Mouse (Mus musculus): Measurements from ENCODE around the gene Ap1m2. TPM values are rescaled to one million over a fixed set of nuclear protein-coding genes. Genes with fewer than 3 reads are reported as not detected.

The Ap1m2 gene
- total and polyA plus RNA-seq, 3 experiments: 0.73 to 1.0 TPM; not detected in 1

GRCm38 (mm10) chr9:21319503-21319902 lies 7.4 kb upstream of the Ap1m2 start (continued):
- TF ChIP-seq ETS1 (IDR thresholded peaks at IDR 0.05; ENCODE audit: low read depth, low read length) (no peak), NELFE (IDR thresholded peaks at IDR 0.05; ENCODE audit: low read depth, low read length) (no peak), NRF1 (IDR thresholded peaks at IDR 0.05; ENCODE audit: insufficient read depth, low read depth, low read length, poor library complexity, severe bottlenecking) (no peak), MYC (IDR thresholded peaks at IDR 0.05; ENCODE audit: low read depth, low read length) (peak; percentile 71; the same call in 1 of the 2 replicates), POLR2A (IDR thresholded peaks at IDR 0.05; ENCODE audit: control insufficient read depth in 1 of 2, insufficient read depth in 1 of 2, low read depth in 1 of 2, low read length in 2 of 2, poor library complexity in 1 of 2) (no peak), MXI1 (IDR thresholded peaks at IDR 0.05; ENCODE audit: low read depth, low read length) (peak; percentile 58; the same call in 1 of the 2 replicates), SIN3A (IDR thresholded peaks at IDR 0.05; ENCODE audit: low read length) (peak; percentile 53; the same call in 1 of the 2 replicates), JUND (IDR thresholded peaks at IDR 0.05; ENCODE audit: low read depth, low read length) (no peak), USF2 (IDR thresholded peaks at IDR 0.05; ENCODE audit: borderline replicate concordance in 1 of 2, insufficient read depth in 1 of 2, low read depth in 1 of 2, low read length in 2 of 2) (no peak), TCF12 (IDR thresholded peaks at IDR 0.05; ENCODE audit: low read depth, low read length) (no peak), ZC3H11A (IDR thresholded peaks at IDR 0.05; ENCODE audit: low read depth, low read length) (peak; percentile 52; the same call in 1 of the 2 replicates), POLR2AphosphoS5 (IDR thresholded peaks at IDR 0.05; ENCODE audit: borderline replicate concordance, low read depth, low read length) (no peak), RAD21 (IDR thresholded peaks at IDR 0.05; ENCODE audit: low read depth, low read length) (peak; percentile 59), MAZ (IDR thresholded peaks at IDR 0.05; ENCODE audit: low read depth, low read length) (no peak), ZMIZ1 (IDR thresholded peaks at IDR 0.05; ENCODE audit: low read depth, low read length) (no peak), SMC3 (IDR thresholded peaks at IDR 0.05; ENCODE audit: low read depth, low read length) (peak; percentile 69), HCFC1 (IDR thresholded peaks at IDR 0.05; ENCODE audit: low read depth, low read length) (0 out of 2 replicates have a peak, but pooled peaks have one; percentile 32), GABPA (IDR thresholded peaks at IDR 0.05; ENCODE audit: low read depth, low read length) (no peak), ZNF384 (IDR thresholded peaks at IDR 0.05; ENCODE audit: low read depth, low read length) (0 out of 2 replicates have a peak, but pooled peaks have one; percentile 18)

GRCm38 (mm10) chr9:21318792-21319191 lies 6.7 kb upstream of the Ap1m2 start:
- H3K9me3 ChIP-seq (replicated peaks; ENCODE audit: insufficient read depth, low read length): no peaks in the 10 kb centered on the region
- peak; percentile 84 for DNase-seq (ENCODE audit: low read depth, low spot score)
- H3K79me2 ChIP-seq (ENCODE audit: control insufficient read depth, insufficient read depth, low read length, poor library complexity): peaks cover 22% of the 10 kb centered on the region
- peak overlapping the region; percentile 10 for H3K9ac ChIP-seq (ENCODE audit: control insufficient read depth, low read depth, low read length, poor library complexity, severe bottlenecking)
- H3K4me3 ChIP-seq (ENCODE audit: control insufficient read depth in 1 of 2, insufficient read depth in 1 of 2, low read depth in 2 of 2, low read length in 2 of 2): no peak overlapping the region
- no peaks in the 10 kb centered on the region for H3K27me3 ChIP-seq (ENCODE audit: control insufficient read depth in 1 of 2, insufficient read depth in 2 of 2, low read length in 2 of 2)
- H3K4me1 ChIP-seq (ENCODE audit: control insufficient read depth in 1 of 2, insufficient read depth in 2 of 2, low read length in 2 of 2): peaks cover 20 to 32% of the 10 kb centered on the region in 2 experiments
- H3K27ac ChIP-seq (ENCODE audit: control insufficient read depth, low read depth, low read length): peak overlapping the region; percentile 37
- H3K36me3 ChIP-seq (ENCODE audit: control insufficient read depth in 1 of 2, insufficient read depth in 2 of 2, low read length in 2 of 2): peaks cover 0 to 25% of the 10 kb centered on the region in 2 experiments; a peak in 2 of 4 replicates
- TF ChIP-seq POLR2A (IDR thresholded peaks at IDR 0.05; ENCODE audit: control insufficient read depth in 1 of 2, insufficient read depth in 1 of 2, low read depth in 1 of 2, low read length in 2 of 2, poor library complexity in 1 of 2) (no peak), RAD21 (IDR thresholded peaks at IDR 0.05; ENCODE audit: low read depth, low read length) (no peak), GABPA (IDR thresholded peaks at IDR 0.05; ENCODE audit: low read depth, low read length) (no peak), USF2 (IDR thresholded peaks at IDR 0.05; ENCODE audit: borderline replicate concordance in 1 of 2, insufficient read depth in 1 of 2, low read depth in 1 of 2, low read length in 2 of 2) (no peak), CHD2 (IDR thresholded peaks at IDR 0.05; ENCODE audit: low read length) (no peak), SMC3 (IDR thresholded peaks at IDR 0.05; ENCODE audit: low read depth, low read length) (no peak), MYB (IDR thresholded peaks at IDR 0.05; ENCODE audit: low read depth, low read length) (no peak), KAT2A (conservative IDR thresholded peaks at IDR 0.05; ENCODE audit: low read depth, low read length) (no peak), NELFE (IDR thresholded peaks at IDR 0.05; ENCODE audit: low read depth, low read length) (no peak; the same call in 1 of the 2 replicates), POLR2AphosphoS5 (IDR thresholded peaks at IDR 0.05; ENCODE audit: borderline replicate concordance, low read depth, low read length) (no peak), ETS1 (IDR thresholded peaks at IDR 0.05; ENCODE audit: low read depth, low read length) (peak; percentile 63; the same call in 1 of the 2 replicates), CHD1 (IDR thresholded peaks at IDR 0.05; ENCODE audit: low read depth, low read length) (no peak; the same call in 1 of the 2 replicates), USF1 (IDR thresholded peaks at IDR 0.05; ENCODE audit: low read depth, low read length) (no peak), CTCF (IDR thresholded peaks at IDR 0.05 in 2 of 3, conservative IDR thresholded peaks at IDR 0.05 in 1 of 3; ENCODE audit: control insufficient read depth in 1 of 3, insufficient read depth in 1 of 3, low read depth in 2 of 3, low read length in 3 of 3, poor library complexity in 1 of 3, severe bottlenecking in 1 of 3) (no peak), ZC3H11A (IDR thresholded peaks at IDR 0.05; ENCODE audit: low read depth, low read length) (no peak), HCFC1 (IDR thresholded peaks at IDR 0.05; ENCODE audit: low read depth, low read length) (0 out of 2 replicates have a peak, but pooled peaks have one; percentile 43), ZNF384 (IDR thresholded peaks at IDR 0.05; ENCODE audit: low read depth, low read length) (no peak), MAFK (IDR thresholded peaks at IDR 0.05; ENCODE audit: borderline replicate concordance, low read depth, low read length) (no peak), RCOR1 (IDR thresholded peaks at IDR 0.05; ENCODE audit: low read depth, low read length) (no peak; the same call in 1 of the 2 replicates), ZKSCAN1 (IDR thresholded peaks at IDR 0.05; ENCODE audit: low read depth, low read length) (no peak), MXI1 (IDR thresholded peaks at IDR 0.05; ENCODE audit: low read depth, low read length) (peak; percentile 76), TAL1 (IDR thresholded peaks at IDR 0.05; ENCODE audit: low read length) (no peak), TBP (IDR thresholded peaks at IDR 0.05; ENCODE audit: low read depth, low read length) (0 out of 2 replicates have a peak, but pooled peaks have one; percentile 30), UBTF (IDR thresholded peaks at IDR 0.05; ENCODE audit: borderline replicate concordance, insufficient read depth, low read depth, low read length) (no peak), MYC (IDR thresholded peaks at IDR 0.05; ENCODE audit: low read depth, low read length) (no peak), ZMIZ1 (IDR thresholded peaks at IDR 0.05; ENCODE audit: low read depth, low read length) (no peak)
